Mouse (Mus musculus): Measurements from ENCODE around the gene Arhgap23.

DNA sequence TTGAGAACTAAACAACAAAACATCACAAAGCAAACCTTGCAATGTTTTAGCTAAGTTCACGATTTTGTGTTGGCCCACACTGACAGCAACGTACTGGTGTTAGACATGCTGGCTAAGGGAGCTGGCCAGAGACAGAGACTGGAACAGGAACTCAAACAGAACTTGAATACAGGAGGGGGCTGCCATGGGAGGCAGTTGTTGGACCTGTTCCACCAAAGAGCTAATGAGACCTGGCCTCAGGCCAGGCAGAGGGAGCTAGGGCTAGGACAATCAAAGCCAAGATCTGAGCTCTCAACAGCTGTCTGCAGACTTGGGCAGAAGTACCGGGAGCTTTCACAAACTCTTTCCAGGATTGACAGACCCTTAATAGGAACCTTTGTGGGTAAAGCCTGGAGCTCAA is 125.3 kb downstream of the Arhgap23 start:
- TF ChIP-seq CTCF (IDR thresholded peaks at IDR 0.05; ENCODE audit: low read depth), result no peak
- no peak for TF ChIP-seq EP300 (IDR thresholded peaks at IDR 0.05; ENCODE audit: low read depth)
